Mouse (Mus musculus): ENCODE results near the gene Zfp605. TPM values are rescaled to one million over a fixed set of nuclear protein-coding genes. Genes with fewer than 3 reads are reported as not detected.
"Not testable (repeated sequence)": the region's sequence is repeated elsewhere in the genome, so short reads cannot be mapped to it uniquely, and the experiment has no call there.

Gene Zfp605
- polyA plus RNA-seq (2015; fragmentation: Nextera tagmentation; extraction: Ambion mirVana), result 18.1 and 19.7 TPM in 2 replicates

DNA sequence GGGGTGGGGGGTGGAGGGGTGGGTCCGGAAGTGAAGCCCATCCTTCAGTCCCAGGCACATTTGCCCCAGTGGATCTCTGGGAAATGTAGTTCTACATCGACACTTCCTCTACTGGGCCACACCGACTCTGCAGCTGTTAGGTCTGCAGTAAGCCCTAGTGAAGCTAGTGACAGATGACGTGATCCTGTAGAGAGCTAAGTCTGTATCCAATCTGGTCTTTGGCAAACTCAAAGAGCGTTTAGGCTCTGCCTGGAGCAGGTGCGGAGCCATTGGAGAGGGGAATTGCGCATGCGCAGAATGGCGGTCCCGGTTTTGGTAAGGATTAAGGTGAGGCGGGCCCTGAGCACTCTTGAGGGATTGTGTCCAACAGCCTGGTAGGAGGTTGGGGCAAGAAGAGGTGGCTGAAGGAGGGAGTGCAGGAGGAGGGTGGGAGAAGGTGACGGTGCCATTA lies at the start of gene Zfp605:
Gene Zfp605, plus strand, starts transcription at position 102 of the 451 bp plus-strand sequence.
- under 1% methylated on average over 12 of the region's 12 CpGs for WGBS
- peak; percentile 71 for ATAC-seq (replicated peaks)
- H3K4me2 ChIP-seq, result peak within 1 kb of the TSS; percentile 55

GRCm38 (mm10) chr5:110072413-110072812 lies 37.5 kb upstream of the Zfp605 start, which contains the start of gene Gm17655:
Gm17655 (minus strand) TSS chr5:110072513.
- H3K27ac ChIP-seq; H3K4me1 ChIP-seq; H3K9ac ChIP-seq; ATAC-seq (replicated peaks); H3K4me2 ChIP-seq; H3K36me3 ChIP-seq (replicated peaks); H3K27me3 ChIP-seq (replicated peaks); H3K4me3 ChIP-seq: not testable (repeated sequence)
- H3K9me3 ChIP-seq, result peaks cover 21% of the 10 kb centered on the region
- WGBS, result 95% methylated on average over 2 of the region's 2 CpGs

More for the DNA sequence above, at the start of gene Zfp605:
- Histone ChIP-seq H3K9me3 (no peaks in the 10 kb centered on the region), H3K4me1 (peaks cover 21% of the 10 kb centered on the region), H3K27ac (peak within 1 kb of the TSS; percentile 96), H3K36me3 (replicated peaks) (peaks cover 32% of the 10 kb centered on the region), H3K27me3 (replicated peaks) (no peaks in the 10 kb centered on the region), H3K4me3 (peak within 1 kb of the TSS; percentile 71), H3K9ac (peak within 1 kb of the TSS; percentile 68)

- Histone ChIP-seq H3K27me3 (replicated peaks) (no peaks in the 10 kb centered on the region), H3K4me3 (no peak overlapping the region), H3K9me3 (peaks cover 23% of the 10 kb centered on the region), H3K36me3 (replicated peaks) (no peaks in the 10 kb centered on the region), H3K4me2 (no peak overlapping the region), H3K4me1 (no peaks in the 10 kb centered on the region), H3K9ac (no peak overlapping the region), H3K27ac (no peak overlapping the region)
- WGBS, result 81% methylated on average over 4 of the region's 4 CpGs
- ATAC-seq (replicated peaks), result no peak
These were observed 26.9 kb upstream of the Zfp605 start for GRCm38 (mm10) chr5:110082961-110083360.

DNA sequence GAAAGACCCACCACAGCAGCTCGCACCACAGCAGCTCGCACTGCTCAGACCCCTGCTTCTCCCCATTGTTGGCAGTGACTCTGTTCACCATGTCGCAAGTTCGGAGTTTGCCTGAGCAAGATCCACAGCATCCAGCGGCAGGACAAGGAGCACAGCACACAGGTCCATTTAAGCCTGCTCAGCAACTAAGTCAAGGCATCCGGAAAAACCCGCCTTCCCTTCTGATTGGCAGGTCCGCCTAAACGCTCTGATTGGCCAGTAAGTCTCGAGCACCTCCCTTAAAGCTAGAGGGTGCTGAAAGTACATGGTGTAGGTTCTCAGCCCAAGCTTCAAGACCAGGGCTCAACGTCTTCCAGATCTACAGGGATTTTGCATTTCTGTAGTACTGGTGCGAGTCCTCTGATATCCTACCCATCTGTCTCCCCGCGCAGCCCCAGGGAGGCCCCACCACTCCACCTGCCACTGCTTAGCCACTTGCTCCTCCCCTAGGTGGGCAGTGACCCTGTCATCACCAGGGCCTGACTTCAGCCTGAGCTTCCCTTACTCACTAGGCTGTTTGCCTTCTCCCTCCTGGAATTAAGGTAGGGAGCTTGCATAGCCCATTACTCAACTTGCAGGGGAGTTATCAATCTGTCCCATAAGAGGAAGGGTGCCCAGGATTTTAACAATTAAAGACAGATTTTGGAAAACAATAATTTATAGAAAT lies 23.6 kb upstream of the Zfp605 start:
- Histone ChIP-seq H3K4me1 (no peaks in the 10 kb centered on the region), H3K4me2 (no peak overlapping the region), H3K9ac (no peak overlapping the region), H3K9me3 (peaks cover 4% of the 10 kb centered on the region; the same call in 1 of the 2 replicates), H3K27ac (no peak overlapping the region), H3K4me3 (no peak overlapping the region), H3K27me3 (replicated peaks) (no peaks in the 10 kb centered on the region), H3K36me3 (replicated peaks) (no peaks in the 10 kb centered on the region)
- no peak for ATAC-seq (replicated peaks)
- WGBS, result 37% methylated on average over 14 of the region's 14 CpGs

DNA sequence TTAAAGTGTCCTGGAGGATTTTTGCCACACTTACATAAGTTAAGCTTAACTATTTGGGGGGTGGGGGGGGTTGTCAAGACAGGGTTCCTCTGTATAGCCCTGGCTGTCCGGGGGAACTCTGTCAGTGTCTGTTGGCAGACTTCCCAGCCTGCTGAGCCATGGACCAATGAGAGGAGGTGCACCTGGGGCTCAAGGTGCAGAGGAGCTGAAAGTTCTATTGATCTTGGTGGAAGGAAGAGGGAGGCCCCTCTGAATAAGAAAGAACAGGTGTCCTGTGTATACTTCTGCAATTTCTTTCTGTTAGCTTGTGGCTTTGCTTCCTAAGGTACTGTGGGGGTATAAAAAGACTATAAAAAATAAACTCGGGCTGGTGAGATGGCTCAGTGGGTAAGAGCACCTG lies 18.3 kb upstream of the Zfp605 start:
- Histone ChIP-seq H3K9ac (no peak overlapping the region), H3K4me1 (peaks cover 8% of the 10 kb centered on the region; the same call in 1 of the 2 replicates), H3K4me3 (no peak overlapping the region), H3K9me3 (no peaks in the 10 kb centered on the region), H3K36me3 (replicated peaks) (no peaks in the 10 kb centered on the region), H3K27me3 (replicated peaks) (no peaks in the 10 kb centered on the region), H3K27ac (no peak overlapping the region), H3K4me2 (no peak overlapping the region)
- WGBS, result 81% methylated on average over 2 of the region's 2 CpGs
- no peak for ATAC-seq (replicated peaks)

DNA sequence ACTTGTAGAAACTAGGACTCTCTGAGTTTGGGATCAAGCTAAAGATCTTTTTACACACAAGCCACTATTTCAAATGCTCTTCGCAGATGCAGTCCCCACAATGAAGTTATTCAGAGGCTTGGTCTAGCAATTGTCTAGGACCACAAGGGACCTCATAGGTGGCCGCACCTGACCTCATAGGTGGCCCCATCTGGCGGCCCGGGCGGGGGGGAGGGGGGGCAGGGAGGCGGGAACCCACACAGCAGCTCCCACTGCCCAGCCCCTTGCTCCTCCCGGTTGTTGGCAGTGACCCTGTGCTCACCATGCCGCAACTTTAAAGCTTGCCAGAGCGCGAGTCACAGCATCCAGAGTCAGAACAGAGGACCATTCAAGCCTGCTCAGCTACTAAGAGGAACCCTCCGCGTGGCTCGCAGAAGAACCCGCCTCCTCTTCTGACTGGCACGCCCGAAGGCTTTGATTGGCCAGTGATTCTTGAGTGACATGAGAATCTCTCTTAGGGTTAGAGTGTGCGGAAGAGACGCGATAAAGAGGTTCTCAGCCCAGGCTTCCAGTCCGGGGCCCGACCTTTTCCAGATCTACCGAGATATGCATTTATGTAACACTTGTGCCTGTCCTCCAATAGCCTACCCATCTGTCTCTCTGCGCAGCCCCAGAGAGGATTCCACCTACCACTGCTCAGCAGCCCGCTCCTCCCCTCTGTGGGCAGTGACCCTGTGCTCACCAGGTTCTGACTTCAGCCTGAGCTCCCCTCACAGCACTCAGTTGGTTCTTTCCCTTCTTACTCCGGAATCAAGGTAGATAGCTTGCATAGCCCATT lies 15.7 kb upstream of the Zfp605 start, which contains the start of gene Gm35315:
Gene Gm35315, minus strand, starts transcription at position 391 of the 817 bp plus-strand sequence.
- ATAC-seq (replicated peaks), result peak; percentile 95
- no peaks in the 10 kb centered on the region for H3K27me3 ChIP-seq (replicated peaks)
- H3K4me2 ChIP-seq, result peak within 1 kb of the TSS; percentile 80
- H3K4me1 ChIP-seq, result peaks cover 8% of the 10 kb centered on the region; the same call in 1 of the 2 replicates
- H3K9ac ChIP-seq, result peak within 1 kb of the TSS; percentile 57
- no peaks in the 10 kb centered on the region for H3K9me3 ChIP-seq
- WGBS, result under 1% methylated on average over 25 of the region's 25 CpGs
- peak within 1 kb of the TSS; percentile 57 for H3K4me3 ChIP-seq
- peak within 1 kb of the TSS; percentile 65 for H3K27ac ChIP-seq
- H3K36me3 ChIP-seq (replicated peaks), result no peaks in the 10 kb centered on the region

- peak overlapping the region; percentile 57 for H3K4me3 ChIP-seq
- peak; percentile 29 for ATAC-seq (replicated peaks)
- H3K4me2 ChIP-seq, result peak overlapping the region; percentile 80
- no peaks in the 10 kb centered on the region for H3K9me3 ChIP-seq
- WGBS, result 8% methylated on average over 4 of the region's 4 CpGs
- no peaks in the 10 kb centered on the region for H3K36me3 ChIP-seq (replicated peaks)
- peak overlapping the region; percentile 57 for H3K9ac ChIP-seq
- no peaks in the 10 kb centered on the region for H3K27me3 ChIP-seq (replicated peaks)
- H3K27ac ChIP-seq, result peak overlapping the region; percentile 65
- H3K4me1 ChIP-seq, result peaks cover 8% of the 10 kb centered on the region; the same call in 1 of the 2 replicates
These were observed 15.1 kb upstream of the Zfp605 start for GRCm38 (mm10) chr5:110094847-110095213.

- no peak overlapping the region for H3K9ac ChIP-seq
- ATAC-seq (replicated peaks), result no peak
- H3K9me3 ChIP-seq, result no peaks in the 10 kb centered on the region
- H3K4me3 ChIP-seq, result no peak overlapping the region
- WGBS, result 26% methylated on average over 1 of the region's 1 CpGs
- H3K27me3 ChIP-seq (replicated peaks), result no peaks in the 10 kb centered on the region
- no peak overlapping the region for H3K27ac ChIP-seq
- H3K4me2 ChIP-seq, result no peak overlapping the region
- peaks cover 12% of the 10 kb centered on the region for H3K36me3 ChIP-seq (replicated peaks)
- H3K4me1 ChIP-seq, result peaks cover 27% of the 10 kb centered on the region
These were observed 10.9 kb upstream of the Zfp605 start for GRCm38 (mm10) chr5:110098991-110099477.

DNA sequence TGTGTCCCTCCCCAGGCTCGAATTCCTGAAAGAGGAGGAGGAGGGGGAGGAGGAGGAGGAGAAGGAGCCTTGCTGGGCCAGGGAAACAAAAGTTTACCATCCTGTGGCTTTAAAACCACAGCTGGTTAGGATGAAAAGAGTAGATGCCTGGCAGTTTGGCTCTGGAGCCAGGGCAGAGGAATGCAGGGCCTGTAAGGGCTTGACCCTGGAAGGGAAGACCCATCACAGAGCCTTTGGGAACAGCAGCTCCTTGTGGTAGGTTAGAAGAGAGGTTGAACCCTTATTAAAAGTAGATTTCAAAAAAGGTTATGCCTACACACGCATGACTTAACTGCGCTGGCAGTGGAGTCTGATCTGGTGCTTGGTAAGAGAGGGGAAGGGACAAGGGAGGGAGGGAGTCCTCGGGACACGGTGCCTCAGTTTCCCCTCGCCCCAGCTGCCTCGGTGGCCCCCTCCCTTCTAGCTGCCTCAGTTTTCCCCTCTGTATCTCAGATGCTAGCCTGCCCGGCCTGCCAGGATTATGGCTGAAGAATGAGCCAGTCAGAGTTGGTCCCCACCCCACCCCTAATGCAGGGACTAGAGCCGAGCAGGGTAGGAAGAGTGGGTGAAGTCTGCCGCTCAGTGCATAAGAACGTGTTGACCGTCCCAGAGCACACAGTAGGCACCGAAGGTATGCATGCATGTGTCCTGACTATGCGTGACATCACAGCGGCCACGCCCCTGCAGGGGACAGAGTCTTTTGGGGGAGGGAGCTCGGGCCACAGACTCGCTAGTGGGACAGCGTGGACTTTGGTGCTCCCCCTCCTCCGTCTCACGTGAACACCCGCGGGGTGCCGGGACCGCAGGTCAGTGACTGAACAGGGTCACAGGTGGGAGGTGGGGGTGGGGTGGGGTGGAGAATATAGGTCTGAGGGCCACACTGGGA lies 10.0 kb upstream of the Zfp605 start, which contains the start of gene Plcxd1:
Gene Plcxd1, plus strand, starts transcription at position 314 of the 925 bp plus-strand sequence.
- H3K4me2 ChIP-seq, result peak within 1 kb of the TSS; percentile 87
- no peaks in the 10 kb centered on the region for H3K9me3 ChIP-seq
- peak within 1 kb of the TSS; percentile 44 for H3K4me3 ChIP-seq
- H3K4me1 ChIP-seq, result peaks cover 21% of the 10 kb centered on the region
- peak; percentile 5; the same call in 1 of the 2 replicates for ATAC-seq (replicated peaks)
- no peak within 1 kb of the TSS for H3K27ac ChIP-seq
- WGBS, result 7% methylated on average over 25 of the region's 25 CpGs
- peaks cover 21% of the 10 kb centered on the region for H3K36me3 ChIP-seq (replicated peaks)
- no peaks in the 10 kb centered on the region for H3K27me3 ChIP-seq (replicated peaks)
- H3K9ac ChIP-seq, result no peak within 1 kb of the TSS

GRCm38 (mm10) chr5:110100921-110101631 lies 8.8 kb upstream of the Zfp605 start:
- peak; percentile 34 for ATAC-seq (replicated peaks)
- peak overlapping the region; percentile 87 for H3K4me2 ChIP-seq
- H3K9ac ChIP-seq, result peak overlapping the region; percentile 43
- peaks cover 25% of the 10 kb centered on the region for H3K4me1 ChIP-seq
- peak overlapping the region; percentile 44 for H3K4me3 ChIP-seq
- H3K27me3 ChIP-seq (replicated peaks), result no peaks in the 10 kb centered on the region
- no peak overlapping the region for H3K27ac ChIP-seq
- peaks cover 28% of the 10 kb centered on the region for H3K36me3 ChIP-seq (replicated peaks)
- under 1% methylated on average over 37 of the region's 37 CpGs for WGBS
- H3K9me3 ChIP-seq, result no peaks in the 10 kb centered on the region

Measured in midbrain, embryonic 15.5 days (tissue).